Mouse (Mus musculus): Measurements from ENCODE around the gene Large1. TPM values are rescaled to one million over a fixed set of nuclear protein-coding genes. Genes with fewer than 3 reads are reported as not detected.
A peak's percentile ranks its signal among the peaks of the same experiment; 100 is the strongest.

The Large1 gene
- total and polyA plus RNA-seq, 3 experiments = not detected

- H3K27me3 ChIP-seq (ENCODE audit: control insufficient read depth in 1 of 2, insufficient read depth in 2 of 2, low read length in 2 of 2) = no peaks in the 10 kb centered on the region
- DNase-seq (ENCODE audit: low read depth, low spot score) = peak; percentile 12
Measured at GRCm38 (mm10) chr8:73355979-73356378, 2.6 kb upstream of the Large1 start.

GRCm38 (mm10) chr8:73354201-73354881 is 1.0 kb upstream of the Large1 start:
- Histone ChIP-seq H3K9me3 (replicated peaks; ENCODE audit: insufficient read depth, low read length) (no peaks in the 10 kb centered on the region), H3K4me3 (ENCODE audit: control insufficient read depth in 1 of 2, insufficient read depth in 1 of 2, low read depth in 2 of 2, low read length in 2 of 2) (no peak overlapping the region), H3K79me2 (ENCODE audit: control insufficient read depth, insufficient read depth, low read length, poor library complexity) (no peaks in the 10 kb centered on the region), H3K27ac (ENCODE audit: control insufficient read depth, low read depth, low read length) (no peak overlapping the region), H3K9ac (ENCODE audit: control insufficient read depth, low read depth, low read length, poor library complexity, severe bottlenecking) (no peak overlapping the region), H3K27me3 (ENCODE audit: control insufficient read depth in 1 of 2, insufficient read depth in 2 of 2, low read length in 2 of 2) (no peaks in the 10 kb centered on the region), H3K4me1 (ENCODE audit: control insufficient read depth in 1 of 2, insufficient read depth in 2 of 2, low read length in 2 of 2) (no peaks in the 10 kb centered on the region), H3K36me3 (ENCODE audit: control insufficient read depth in 1 of 2, insufficient read depth in 2 of 2, low read length in 2 of 2) (no peaks in the 10 kb centered on the region)
- TF ChIP-seq KAT2A (conservative IDR thresholded peaks at IDR 0.05; ENCODE audit: low read depth, low read length) (no peak), ELF1 (IDR thresholded peaks at IDR 0.05; ENCODE audit: low read depth, low read length) (no peak), JUND (IDR thresholded peaks at IDR 0.05; ENCODE audit: low read depth, low read length) (no peak), NELFE (IDR thresholded peaks at IDR 0.05; ENCODE audit: low read depth, low read length) (no peak), RAD21 (IDR thresholded peaks at IDR 0.05; ENCODE audit: low read depth, low read length) (no peak), TAL1 (IDR thresholded peaks at IDR 0.05; ENCODE audit: low read length) (no peak), RCOR1 (IDR thresholded peaks at IDR 0.05; ENCODE audit: low read depth, low read length) (no peak), TCF12 (IDR thresholded peaks at IDR 0.05; ENCODE audit: low read depth, low read length) (no peak), MYC (IDR thresholded peaks at IDR 0.05; ENCODE audit: low read depth, low read length) (no peak), ZKSCAN1 (IDR thresholded peaks at IDR 0.05; ENCODE audit: low read depth, low read length) (no peak), MYB (IDR thresholded peaks at IDR 0.05; ENCODE audit: low read depth, low read length) (no peak), ZC3H11A (IDR thresholded peaks at IDR 0.05; ENCODE audit: low read depth, low read length) (no peak), ZMIZ1 (IDR thresholded peaks at IDR 0.05; ENCODE audit: low read depth, low read length) (no peak), CTCF (IDR thresholded peaks at IDR 0.05 in 2 of 3, conservative IDR thresholded peaks at IDR 0.05 in 1 of 3; ENCODE audit: control insufficient read depth in 1 of 3, insufficient read depth in 1 of 3, low read depth in 2 of 3, low read length in 3 of 3, poor library complexity in 1 of 3, severe bottlenecking in 1 of 3) (no peak), GATA1 (IDR thresholded peaks at IDR 0.05; ENCODE audit: low read depth, low read length) (no peak), EP300 (IDR thresholded peaks at IDR 0.05; ENCODE audit: low read depth in 1 of 2, low read length in 2 of 2) (no peak), CHD1 (IDR thresholded peaks at IDR 0.05; ENCODE audit: low read depth, low read length) (no peak), MAZ (IDR thresholded peaks at IDR 0.05; ENCODE audit: low read depth, low read length) (no peak), CHD2 (IDR thresholded peaks at IDR 0.05; ENCODE audit: low read length) (no peak)
- no peak for DNase-seq (ENCODE audit: low read depth, low spot score)

More at GRCm38 (mm10) chr8:73355979-73356378, 2.6 kb upstream of the Large1 start:
- Histone ChIP-seq H3K36me3 (ENCODE audit: control insufficient read depth in 1 of 2, insufficient read depth in 2 of 2, low read length in 2 of 2) (no peaks in the 10 kb centered on the region), H3K4me3 (ENCODE audit: control insufficient read depth in 1 of 2, insufficient read depth in 1 of 2, low read depth in 2 of 2, low read length in 2 of 2) (no peak overlapping the region), H3K9ac (ENCODE audit: control insufficient read depth, low read depth, low read length, poor library complexity, severe bottlenecking) (no peak overlapping the region), H3K4me1 (ENCODE audit: control insufficient read depth in 1 of 2, insufficient read depth in 2 of 2, low read length in 2 of 2) (no peaks in the 10 kb centered on the region), H3K79me2 (ENCODE audit: control insufficient read depth, insufficient read depth, low read length, poor library complexity) (no peaks in the 10 kb centered on the region), H3K9me3 (replicated peaks; ENCODE audit: insufficient read depth, low read length) (no peaks in the 10 kb centered on the region), H3K27ac (ENCODE audit: control insufficient read depth, low read depth, low read length) (no peak overlapping the region)
- TF ChIP-seq RAD21 (IDR thresholded peaks at IDR 0.05; ENCODE audit: low read depth, low read length) (peak; percentile 11), CTCF (IDR thresholded peaks at IDR 0.05 in 2 of 3, conservative IDR thresholded peaks at IDR 0.05 in 1 of 3; ENCODE audit: control insufficient read depth in 1 of 3, insufficient read depth in 1 of 3, low read depth in 2 of 3, low read length in 3 of 3, poor library complexity in 1 of 3, severe bottlenecking in 1 of 3) (peak in 2 of 3 experiments; percentile 22 to 28; a peak in 3 of 6 replicates), SMC3 (IDR thresholded peaks at IDR 0.05; ENCODE audit: low read depth, low read length) (no peak)

Data from MEL (cell line).